Mouse (Mus musculus) small intestine, adult 2 months (tissue): ENCODE results near the gene Lrrc15.

ENCODE experiments used
- CTCF ChIP-seq: fragments of 200-500 bp; IDR thresholded peaks from 2 replicates; pipeline ENCODE4 v1.5.1; 2012; ENCODE audit warnings: low read depth, mild to moderate bottlenecking, control low read depth, inconsistent platforms, low read length, moderate library complexity, mixed read lengths; ENCODE audit not compliant: insufficient replicate concordance, insufficient read length; ENCODE audit errors: extremely low read depth
- POLR2A ChIP-seq: fragments of 200-500 bp; IDR thresholded peaks from 2 replicates; pipeline ENCODE4 v1.6.1; 2012; ENCODE audit warnings: low read depth, mild to moderate bottlenecking, control low read depth, inconsistent platforms, low read length, moderate library complexity

DNA sequence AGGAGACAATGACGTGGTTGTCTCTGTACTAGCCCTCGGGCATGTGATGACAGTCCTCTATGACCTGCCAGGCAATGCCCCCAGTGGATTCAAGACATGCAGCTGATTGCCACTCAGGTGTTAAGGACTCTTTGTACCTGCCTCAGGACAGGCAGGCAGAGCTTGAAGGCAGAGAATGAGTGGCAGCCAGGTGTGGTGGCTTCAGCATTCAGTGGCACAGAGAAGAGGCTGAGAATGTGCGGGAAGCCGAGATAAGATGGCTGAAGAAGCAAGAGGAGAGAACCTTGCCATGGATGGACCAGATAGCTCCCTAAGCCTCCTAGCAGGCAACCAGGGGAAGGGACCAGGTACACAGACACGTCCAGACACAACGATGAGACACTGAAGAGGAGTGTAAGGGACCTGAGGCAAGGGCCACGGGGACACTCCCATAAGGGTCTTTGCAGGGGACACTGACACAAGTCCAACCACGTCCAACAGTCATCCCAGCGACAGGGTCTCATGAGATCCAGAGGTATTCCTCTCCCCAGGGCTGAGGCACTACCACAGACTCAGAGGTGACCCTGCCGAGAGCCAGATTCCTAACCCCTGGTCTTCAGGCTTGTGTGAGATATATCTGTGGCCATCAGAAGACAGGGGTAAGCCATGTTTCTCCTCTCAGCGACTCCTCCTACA lies 13.7 kb upstream of the Lrrc15 start:
- TF ChIP-seq CTCF (no peak), POLR2A (no peak)
